Mouse (Mus musculus): ENCODE measurements around the gene Rundc3a. TPM values are rescaled to one million over a fixed set of nuclear protein-coding genes. Genes with fewer than 3 reads are reported as not detected.

The Rundc3a gene
- polyA plus RNA-seq, 1 experiment from 2014 or later, result 1.7 TPM

GRCm38 (mm10) chr11:102394421-102395124 lies 1.4 kb downstream of the Rundc3a start:
- Histone ChIP-seq H3K4me1 (peaks cover 29% of the 10 kb centered on the region), H3K27ac (replicated peaks) (no peak overlapping the region), H3K4me3 (peak overlapping the region; percentile 53), H3K4me2 (peak overlapping the region; percentile 87), H3K9ac (no peak overlapping the region), H3K9me3 (no peaks in the 10 kb centered on the region), H3K27me3 (replicated peaks) (peaks cover 64% of the 10 kb centered on the region), H3K36me3 (no peaks in the 10 kb centered on the region)
- ATAC-seq (ENCODE audit: extremely low read depth, insufficient number of reproducible peaks, low FRiP score, low TSS enrichment), result no peak
- 75% methylated on average over 9 of the region's 9 CpGs for WGBS

DNA sequence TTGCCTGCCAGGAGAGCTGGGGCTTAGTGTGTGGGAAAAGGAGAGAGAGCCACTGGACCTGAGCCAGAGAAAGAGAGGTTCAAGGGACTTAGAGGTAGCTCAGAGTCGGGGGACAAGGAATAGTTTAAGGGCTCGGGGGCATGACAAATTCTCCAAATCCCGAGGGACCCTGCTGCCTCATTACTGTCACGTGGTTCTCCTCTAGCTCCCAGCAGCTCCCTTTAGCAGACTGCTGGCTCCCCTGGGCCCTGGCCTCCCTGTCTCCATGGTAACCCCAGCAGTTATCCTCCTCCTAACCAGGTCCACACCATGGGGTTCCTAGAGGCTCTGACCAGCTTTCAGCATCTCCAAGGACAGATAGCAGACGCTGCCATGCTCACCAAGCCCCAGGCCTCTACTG lies 2.0 kb downstream of the Rundc3a start:
- peak overlapping the region; percentile 87; the same call in 1 of the 2 replicates for H3K4me2 ChIP-seq
- H3K9ac ChIP-seq, result no peak overlapping the region
- peaks cover 71% of the 10 kb centered on the region for H3K27me3 ChIP-seq (replicated peaks)
- H3K9me3 ChIP-seq, result no peaks in the 10 kb centered on the region
- no peak overlapping the region for H3K4me3 ChIP-seq
- no peak for ATAC-seq (ENCODE audit: extremely low read depth, insufficient number of reproducible peaks, low FRiP score, low TSS enrichment)
- 7% methylated on average over 5 of the region's 5 CpGs for WGBS
- H3K4me1 ChIP-seq, result peaks cover 35% of the 10 kb centered on the region
- no peaks in the 10 kb centered on the region for H3K36me3 ChIP-seq
- H3K27ac ChIP-seq (replicated peaks), result no peak overlapping the region

- peaks cover 81% of the 10 kb centered on the region for H3K27me3 ChIP-seq (replicated peaks)
- ATAC-seq (ENCODE audit: extremely low read depth, insufficient number of reproducible peaks, low FRiP score, low TSS enrichment), result no peak
- H3K9me3 ChIP-seq, result no peaks in the 10 kb centered on the region
- WGBS, result 47% methylated on average over 6 of the region's 6 CpGs
- H3K4me1 ChIP-seq, result peaks cover 39% of the 10 kb centered on the region
- H3K27ac ChIP-seq (replicated peaks), result no peak overlapping the region
- no peak overlapping the region for H3K4me2 ChIP-seq
- no peaks in the 10 kb centered on the region for H3K36me3 ChIP-seq
- H3K4me3 ChIP-seq, result no peak overlapping the region
- no peak overlapping the region for H3K9ac ChIP-seq
Measured at GRCm38 (mm10) chr11:102396263-102396662, 3.1 kb downstream of the Rundc3a start.

GRCm38 (mm10) chr11:102396671-102397141 lies 3.5 kb downstream of the Rundc3a start:
- Histone ChIP-seq H3K36me3 (no peaks in the 10 kb centered on the region), H3K4me2 (no peak overlapping the region), H3K4me3 (no peak overlapping the region), H3K4me1 (peaks cover 39% of the 10 kb centered on the region), H3K27ac (replicated peaks) (no peak overlapping the region), H3K9me3 (no peaks in the 10 kb centered on the region), H3K27me3 (replicated peaks) (peaks cover 85% of the 10 kb centered on the region), H3K9ac (no peak overlapping the region)
- 74% methylated on average over 7 of the region's 7 CpGs for WGBS
- ATAC-seq (ENCODE audit: extremely low read depth, insufficient number of reproducible peaks, low FRiP score, low TSS enrichment), result no peak

DNA sequence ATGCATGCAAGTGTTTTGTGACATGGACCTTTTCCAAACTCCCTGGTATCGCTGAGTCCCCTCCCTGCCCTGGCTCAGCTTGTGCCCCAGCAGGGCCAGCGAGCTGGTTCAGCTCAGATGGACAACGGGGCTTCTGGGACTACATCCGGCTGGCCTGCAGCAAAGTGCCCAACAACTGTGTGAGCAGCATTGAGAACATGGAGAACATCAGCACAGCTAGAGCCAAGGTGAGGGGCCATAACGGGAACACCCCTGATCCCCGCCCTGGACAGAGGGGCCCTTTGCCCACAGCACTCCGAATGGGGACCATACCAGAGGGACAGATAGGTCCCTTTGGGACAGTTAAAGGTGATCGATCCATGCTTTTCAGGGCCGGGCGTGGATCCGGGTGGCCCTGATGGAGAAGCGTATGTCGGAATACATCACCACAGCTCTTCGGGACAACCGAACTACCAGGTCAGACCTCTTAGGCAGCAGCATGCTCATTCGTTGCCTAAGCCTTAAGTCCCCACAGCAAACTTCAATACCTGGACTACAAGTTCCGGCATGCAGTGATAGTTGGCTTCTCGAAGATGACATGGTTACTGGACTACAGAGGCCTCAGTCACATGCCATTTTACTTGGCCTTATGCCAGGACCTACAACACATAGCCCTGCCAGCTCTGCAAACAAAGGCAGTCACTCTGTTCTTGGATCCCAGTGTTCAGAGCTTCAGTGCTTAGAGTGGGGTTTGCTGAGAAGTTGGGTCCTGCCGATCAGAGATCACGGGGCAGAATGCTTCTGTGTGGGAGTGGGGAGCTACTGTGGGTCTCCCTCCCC lies 5.0 kb downstream of the Rundc3a start:
- Histone ChIP-seq H3K36me3 (peaks cover 11% of the 10 kb centered on the region), H3K9ac (no peak overlapping the region), H3K4me2 (no peak overlapping the region), H3K9me3 (no peaks in the 10 kb centered on the region), H3K27ac (replicated peaks) (no peak overlapping the region), H3K4me1 (peaks cover 32% of the 10 kb centered on the region), H3K4me3 (no peak overlapping the region), H3K27me3 (replicated peaks) (peaks cover 95% of the 10 kb centered on the region)
- WGBS, result 71% methylated on average over 20 of the region's 20 CpGs
- no peak for ATAC-seq (ENCODE audit: extremely low read depth, insufficient number of reproducible peaks, low FRiP score, low TSS enrichment)

- no peak overlapping the region for H3K27ac ChIP-seq (replicated peaks)
- WGBS, result 18% methylated on average over 15 of the region's 15 CpGs
- peak overlapping the region; percentile 46 for H3K4me3 ChIP-seq
- peaks cover 94% of the 10 kb centered on the region for H3K27me3 ChIP-seq (replicated peaks)
- peaks cover 20% of the 10 kb centered on the region for H3K36me3 ChIP-seq
- H3K9ac ChIP-seq, result no peak overlapping the region
- H3K4me2 ChIP-seq, result peak overlapping the region; percentile 65; the same call in 1 of the 2 replicates
- ATAC-seq (ENCODE audit: extremely low read depth, insufficient number of reproducible peaks, low FRiP score, low TSS enrichment), result no peak
- H3K9me3 ChIP-seq, result no peaks in the 10 kb centered on the region
- peaks cover 23% of the 10 kb centered on the region for H3K4me1 ChIP-seq
Measured at GRCm38 (mm10) chr11:102399107-102399506, 5.9 kb downstream of the Rundc3a start.

DNA sequence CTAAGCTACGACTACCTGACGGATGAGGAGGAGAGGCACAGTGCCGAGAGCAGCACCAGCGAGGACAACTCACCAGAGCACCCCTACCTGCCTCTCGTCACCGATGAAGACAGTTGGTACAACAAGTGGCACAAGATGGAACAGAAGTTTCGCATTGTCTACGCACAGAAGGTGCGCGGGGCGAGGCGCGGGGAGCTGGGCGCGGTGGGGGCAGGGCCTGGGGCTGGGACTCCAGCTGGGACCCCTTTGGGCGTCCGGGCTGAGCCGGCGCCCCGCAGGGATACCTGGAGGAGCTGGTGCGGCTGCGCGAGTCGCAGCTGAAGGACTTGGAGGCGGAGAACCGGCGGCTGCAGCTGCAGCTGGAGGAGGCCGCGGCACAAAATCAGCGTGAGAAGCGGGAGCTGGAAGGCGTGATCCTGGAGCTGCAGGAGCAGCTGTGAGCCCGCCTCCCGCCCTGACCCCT lies 6.4 kb downstream of the Rundc3a start:
- Histone ChIP-seq H3K4me2 (peak overlapping the region; percentile 65), H3K27ac (replicated peaks) (no peak overlapping the region), H3K9me3 (no peaks in the 10 kb centered on the region), H3K27me3 (replicated peaks) (peaks cover 89% of the 10 kb centered on the region), H3K36me3 (peaks cover 26% of the 10 kb centered on the region), H3K9ac (peak overlapping the region; percentile 63), H3K4me1 (peaks cover 21% of the 10 kb centered on the region), H3K4me3 (peak overlapping the region; percentile 46)
- no peak; the same call in 1 of the 2 replicates for ATAC-seq (ENCODE audit: extremely low read depth, insufficient number of reproducible peaks, low FRiP score, low TSS enrichment)
- 2% methylated on average over 34 of the region's 34 CpGs for WGBS

GRCm38 (mm10) chr11:102400513-102401084 lies 7.4 kb downstream of the Rundc3a start:
- no peak for ATAC-seq (ENCODE audit: extremely low read depth, insufficient number of reproducible peaks, low FRiP score, low TSS enrichment)
- Histone ChIP-seq H3K36me3 (peaks cover 30% of the 10 kb centered on the region), H3K9me3 (no peaks in the 10 kb centered on the region), H3K27ac (replicated peaks) (no peak overlapping the region), H3K4me2 (no peak overlapping the region), H3K4me3 (no peak overlapping the region), H3K4me1 (peaks cover 28% of the 10 kb centered on the region), H3K27me3 (replicated peaks) (peaks cover 79% of the 10 kb centered on the region), H3K9ac (no peak overlapping the region)
- WGBS, result 14% methylated on average over 12 of the region's 12 CpGs

DNA sequence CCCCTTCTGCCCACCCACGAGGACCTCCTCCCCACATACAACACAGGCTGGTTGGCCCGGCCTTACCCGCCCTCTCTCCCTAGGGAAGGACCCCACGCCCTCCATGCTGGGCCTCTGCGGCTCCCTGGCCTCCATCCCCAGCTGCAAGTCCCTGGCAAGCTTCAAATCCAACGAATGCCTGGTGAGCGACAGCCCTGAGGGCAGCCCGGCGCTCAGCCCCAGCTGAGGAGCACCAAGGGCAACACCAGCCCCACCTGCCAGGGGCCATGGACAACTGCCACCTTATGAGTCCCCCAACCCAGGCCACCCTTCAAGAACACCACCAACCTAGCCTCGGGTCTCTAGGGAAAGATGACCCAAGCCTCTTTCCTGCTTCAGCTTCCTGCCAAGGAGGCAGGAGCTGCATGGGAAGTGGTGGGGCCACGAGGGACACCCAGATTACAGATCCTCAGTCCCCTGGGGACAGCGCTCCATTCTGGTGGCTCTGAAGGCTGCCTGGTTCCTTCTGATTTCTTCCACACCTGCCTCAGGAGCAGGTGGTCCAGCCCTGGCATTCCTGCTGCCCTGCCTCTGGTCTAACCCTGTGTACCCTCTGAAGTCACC lies 8.8 kb downstream of the Rundc3a start:
- H3K9me3 ChIP-seq, result no peaks in the 10 kb centered on the region
- peaks cover 30% of the 10 kb centered on the region for H3K36me3 ChIP-seq
- no peak overlapping the region for H3K4me3 ChIP-seq
- H3K4me1 ChIP-seq, result peaks cover 39% of the 10 kb centered on the region
- peaks cover 65% of the 10 kb centered on the region for H3K27me3 ChIP-seq (replicated peaks)
- H3K9ac ChIP-seq, result no peak overlapping the region
- H3K4me2 ChIP-seq, result no peak overlapping the region
- no peak overlapping the region for H3K27ac ChIP-seq (replicated peaks)
- 53% methylated on average over 12 of the region's 12 CpGs for whole genome bisulfite sequencing
- ATAC-seq (ENCODE audit: extremely low read depth, insufficient number of reproducible peaks, low FRiP score, low TSS enrichment), result no peak

DNA sequence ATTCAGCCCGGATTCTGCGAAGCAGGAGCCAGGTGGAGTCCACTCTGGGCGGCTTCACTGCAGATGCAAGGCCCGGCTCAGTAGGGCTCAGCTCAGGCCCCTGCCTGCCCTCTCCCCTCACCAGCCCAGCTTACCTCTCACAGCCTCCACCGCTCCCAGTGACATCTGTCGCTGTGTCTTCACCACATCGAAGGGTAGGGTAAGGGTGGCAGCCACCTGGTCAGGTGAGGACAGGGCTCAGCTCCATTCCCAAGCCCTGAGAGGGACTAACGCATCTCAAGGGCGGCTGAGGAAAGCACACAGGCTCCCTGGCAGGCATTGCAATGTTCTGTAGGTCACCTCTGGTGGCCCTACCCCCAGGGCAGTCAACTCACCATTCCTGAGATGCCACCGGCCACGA lies 10.5 kb downstream of the Rundc3a start:
- Histone ChIP-seq H3K4me2 (no peak overlapping the region), H3K36me3 (peaks cover 30% of the 10 kb centered on the region), H3K27ac (replicated peaks) (no peak overlapping the region), H3K27me3 (replicated peaks) (peaks cover 49% of the 10 kb centered on the region), H3K9me3 (no peaks in the 10 kb centered on the region), H3K4me1 (peaks cover 35% of the 10 kb centered on the region), H3K9ac (no peak overlapping the region), H3K4me3 (no peak overlapping the region)
- ATAC-seq (ENCODE audit: extremely low read depth, insufficient number of reproducible peaks, low FRiP score, low TSS enrichment), result no peak
- WGBS, result 93% methylated on average over 11 of the region's 11 CpGs
